Mouse (Mus musculus) lung, postnatal 36 days (tissue): ENCODE measurements around the gene Zdhhc24.
"Not testable (repeated sequence)": the region's sequence is repeated elsewhere in the genome, so short reads cannot be mapped to it uniquely, and the experiment has no call there.

ENCODE experiments used
- DNase-seq: peaks from one replicate; pipeline ENCODE4 v3.0.0; 2022; ENCODE audit warnings: mixed read lengths

Gene Zdhhc24

DNA sequence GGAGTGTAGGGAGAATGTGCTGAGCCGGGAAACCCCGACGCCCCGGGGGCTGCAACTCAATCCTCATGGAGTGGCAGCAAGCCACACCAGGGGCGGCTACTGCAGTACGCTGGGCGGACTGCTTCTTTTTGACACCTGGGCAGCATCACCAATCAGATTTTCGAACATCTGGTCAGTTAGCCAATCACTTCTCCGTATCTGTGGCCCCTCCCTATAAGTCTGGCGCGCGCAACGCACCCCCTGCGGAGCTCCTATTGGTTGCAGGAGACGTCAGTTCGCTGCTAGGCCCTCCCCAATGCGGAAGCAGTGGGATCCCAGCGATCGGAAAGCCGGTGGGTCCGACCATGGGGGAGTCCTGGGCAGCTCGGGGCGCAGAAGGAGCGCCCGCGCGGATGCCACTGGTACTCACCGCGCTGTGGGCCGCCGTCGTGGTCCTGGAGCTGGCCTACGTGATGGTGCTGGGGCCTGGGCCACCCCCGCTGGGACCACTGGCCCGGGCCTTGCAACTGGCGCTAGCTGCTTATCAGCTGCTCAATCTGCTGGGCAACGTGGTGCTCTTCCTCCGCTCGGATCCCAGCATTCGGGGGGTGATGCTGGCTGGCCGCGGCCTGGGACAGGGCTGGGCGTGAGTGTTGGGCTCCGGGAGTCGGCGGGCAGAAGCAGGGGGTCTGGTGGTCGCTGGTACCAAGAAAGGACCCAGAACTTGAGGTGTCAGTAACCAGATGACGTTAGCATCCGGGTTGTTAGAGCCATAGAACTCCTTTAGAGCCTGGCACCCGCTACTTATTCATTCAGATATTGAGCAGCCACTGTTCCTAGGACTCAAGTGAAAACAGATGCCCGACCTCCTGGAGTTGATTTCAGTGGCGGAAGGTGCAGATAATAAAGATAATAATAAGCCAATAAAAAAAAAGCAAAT lies at the start of gene Zdhhc24:
Zdhhc24 (plus strand) TSS at position 264 of the 919 bp plus-strand sequence.
- peak; percentile 95 for DNase-seq

DNA sequence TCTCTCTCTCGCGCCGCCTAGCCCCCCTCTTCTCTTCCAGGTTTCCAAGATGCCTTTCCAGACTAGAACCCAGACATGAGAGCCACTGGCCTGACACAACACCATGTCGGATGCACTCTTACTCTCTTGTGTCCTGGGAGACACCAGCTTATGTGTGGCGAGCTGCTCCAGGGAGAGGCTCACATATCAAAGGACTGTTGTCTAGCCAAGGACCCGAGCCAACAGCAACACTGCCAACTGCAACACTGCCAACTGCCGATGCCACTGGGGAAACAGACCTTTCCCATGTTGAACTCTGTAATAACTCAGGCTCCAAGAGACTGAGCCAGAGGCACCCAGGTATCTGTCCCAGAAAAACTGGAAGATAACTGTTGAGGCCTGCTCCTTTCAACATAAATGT lies 49.3 kb upstream of the Zdhhc24 start:
- no peak for DNase-seq

DNA sequence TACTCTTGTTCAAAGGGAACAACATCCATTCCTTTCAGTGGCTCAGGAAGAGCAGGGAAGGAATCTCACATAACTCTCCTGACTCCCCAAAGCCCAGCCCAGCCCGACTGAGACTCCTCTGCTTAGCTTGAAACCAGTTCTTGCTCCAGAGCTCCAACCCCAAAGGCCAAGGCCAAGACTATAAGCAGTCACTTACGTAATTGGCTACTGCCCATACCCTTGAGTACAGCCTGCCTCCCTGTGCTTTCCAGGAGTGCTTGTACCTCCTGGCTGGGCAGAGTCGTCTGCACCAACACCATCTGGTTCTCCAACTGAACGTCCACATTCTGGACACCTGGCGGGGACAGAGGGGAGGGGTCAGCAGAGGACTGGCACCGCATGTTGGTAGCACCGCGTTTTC lies 44.5 kb upstream of the Zdhhc24 start:
- peak; percentile 30 for DNase-seq

DNA sequence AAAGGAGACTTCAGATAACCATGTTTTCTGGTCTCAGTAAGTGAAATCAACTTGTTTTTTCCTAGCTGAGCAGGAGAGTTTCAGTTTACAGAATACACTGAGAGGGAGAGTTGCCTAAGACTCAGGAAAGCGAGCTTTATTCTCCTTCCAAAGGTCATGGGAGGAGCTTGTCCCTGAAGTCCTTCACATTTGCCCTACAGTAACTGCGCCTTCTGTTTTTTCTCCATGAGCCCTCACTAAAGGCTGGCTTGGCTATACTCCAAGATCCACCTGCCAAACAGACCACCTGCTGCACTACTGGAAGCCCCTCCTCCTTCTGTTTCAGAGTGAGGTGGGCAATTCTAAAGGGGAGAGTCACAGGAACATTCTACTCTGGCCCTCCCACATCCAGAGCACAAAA lies 42.4 kb upstream of the Zdhhc24 start:
- DNase-seq = peak; percentile 21

DNA sequence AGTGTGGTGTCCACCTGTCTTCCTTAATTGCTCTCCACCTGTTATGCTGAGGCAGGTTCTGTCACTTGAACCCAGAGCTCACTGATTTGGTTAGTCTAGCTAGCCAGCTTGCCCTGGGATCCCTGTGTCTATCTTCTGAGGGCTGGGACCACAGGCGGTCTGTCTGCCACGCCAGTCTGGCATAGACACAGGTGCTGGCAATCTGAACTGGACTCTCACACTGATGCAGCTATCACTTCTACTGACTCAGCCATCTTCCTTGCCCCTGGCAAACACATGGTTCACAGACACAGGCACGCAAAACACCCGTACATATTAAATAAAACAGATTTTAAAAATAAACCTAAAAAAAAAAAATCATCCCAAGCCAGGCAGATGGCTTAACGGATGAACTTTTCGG lies 41.4 kb upstream of the Zdhhc24 start:
- DNase-seq = no peak

DNA sequence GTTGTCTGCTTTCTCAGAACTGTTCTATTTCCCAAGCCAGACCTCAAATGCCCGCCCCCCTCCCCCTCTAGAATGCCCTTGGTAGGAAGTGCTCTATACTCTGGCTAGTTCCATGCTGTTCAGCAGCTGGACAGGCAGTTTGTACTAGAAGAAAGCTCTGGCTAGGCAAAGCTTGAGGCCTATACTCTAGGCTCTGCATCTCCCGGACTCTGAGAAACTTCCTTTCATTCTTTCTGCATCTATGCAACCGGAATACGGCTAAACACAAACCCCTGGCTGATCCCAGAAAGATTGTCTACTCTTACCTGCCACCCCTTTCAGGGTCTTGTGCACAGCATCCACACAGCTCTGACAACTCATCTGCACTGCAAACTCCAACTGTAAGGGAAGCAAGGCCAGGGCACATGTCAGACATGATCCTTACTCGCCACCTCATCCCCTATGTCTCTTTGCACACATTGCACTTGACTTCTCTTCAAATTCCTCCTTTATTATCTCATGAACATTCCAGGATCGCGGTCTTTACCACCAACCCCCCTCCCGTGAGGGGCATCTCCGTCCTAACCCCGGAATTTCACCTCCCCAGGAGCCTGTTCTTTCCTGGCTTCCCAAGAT lies 39.8 kb upstream of the Zdhhc24 start:
- no peak for DNase-seq

DNA sequence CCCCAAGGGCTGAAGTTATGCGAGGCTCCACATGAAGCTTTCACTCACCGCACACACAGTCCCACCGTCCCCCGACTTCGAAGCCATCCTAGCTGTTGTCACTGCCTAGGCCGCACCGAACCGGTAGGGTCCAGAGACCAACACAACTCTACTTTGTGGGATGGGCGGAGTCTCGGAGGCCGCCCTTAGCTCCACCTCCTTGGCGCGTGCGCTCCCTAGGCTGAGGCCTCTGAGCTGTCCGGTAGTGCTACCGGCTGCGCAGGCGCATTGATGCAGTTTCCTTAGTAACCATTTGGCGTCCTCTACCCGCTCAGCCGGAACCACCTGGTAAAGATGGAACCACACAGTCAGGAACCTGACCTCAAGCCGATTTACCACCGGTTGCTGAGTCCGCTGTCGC lies 39.3 kb upstream of the Zdhhc24 start, which contains the start of the genes Ccs and Ccdc87:
Ccs (minus strand) TSS at position 184 of the 400 bp plus-strand sequence.
Ccdc87 (plus strand) TSS at position 218 of the 400 bp plus-strand sequence.
- DNase-seq = peak; percentile 98

DNA sequence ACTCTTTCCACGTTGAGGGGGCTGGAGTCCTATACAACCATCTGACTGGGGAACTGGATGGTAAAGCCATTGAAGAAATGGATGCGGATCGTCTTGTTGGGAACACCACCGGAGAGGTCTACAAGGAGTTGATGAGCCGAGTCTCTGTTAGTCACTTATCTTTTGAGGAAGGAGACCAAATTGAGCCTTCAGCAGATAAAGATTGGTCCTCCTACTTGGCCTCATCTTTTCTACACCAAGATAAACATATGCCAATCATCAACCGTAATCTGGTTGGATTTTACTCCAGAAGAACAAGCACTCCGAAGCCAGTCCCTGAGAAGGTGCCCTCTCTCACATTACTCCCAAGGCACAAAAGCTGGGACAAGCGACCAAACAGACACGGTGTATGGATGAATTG lies 37.6 kb upstream of the Zdhhc24 start:
- no peak for DNase-seq

DNA sequence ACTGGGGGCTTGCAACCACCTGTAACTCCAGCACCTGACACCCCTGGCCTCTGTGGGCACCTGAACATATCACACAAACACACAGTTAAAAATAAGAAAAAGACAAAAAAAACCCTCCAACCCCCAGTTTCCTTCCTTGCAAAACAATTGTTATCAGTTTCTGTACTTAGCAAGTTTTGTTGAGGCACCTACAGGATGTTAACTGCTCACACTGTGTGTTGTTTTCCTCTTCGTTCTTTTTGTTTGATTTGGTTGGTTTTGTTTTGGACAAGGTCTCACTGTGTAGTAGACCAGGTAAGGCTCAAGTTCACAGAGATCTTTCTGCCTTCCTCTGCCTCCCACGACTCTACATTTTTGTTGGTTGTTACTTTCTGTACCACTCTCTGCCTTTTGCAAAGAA lies 35.9 kb upstream of the Zdhhc24 start:
- no peak for DNase-seq

DNA sequence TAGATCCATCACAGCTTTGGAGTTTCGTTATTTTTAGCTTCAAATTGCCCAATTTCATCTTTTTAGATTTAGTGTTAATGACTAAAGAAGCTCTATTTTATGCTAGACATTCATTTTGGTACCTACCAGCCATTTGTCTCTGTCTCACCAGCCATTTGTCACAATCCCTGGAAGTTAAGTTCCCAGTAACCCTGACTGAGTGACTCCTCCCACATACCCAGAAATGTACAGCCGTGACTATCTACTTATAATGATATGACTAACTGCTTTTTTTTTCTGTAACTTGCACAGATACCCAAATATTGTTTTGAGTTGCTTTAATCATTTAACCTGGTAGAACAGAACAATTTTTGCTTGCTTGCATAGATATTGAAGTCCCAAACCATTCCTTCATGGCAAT lies 32.6 kb upstream of the Zdhhc24 start:
- DNase-seq = no peak

DNA sequence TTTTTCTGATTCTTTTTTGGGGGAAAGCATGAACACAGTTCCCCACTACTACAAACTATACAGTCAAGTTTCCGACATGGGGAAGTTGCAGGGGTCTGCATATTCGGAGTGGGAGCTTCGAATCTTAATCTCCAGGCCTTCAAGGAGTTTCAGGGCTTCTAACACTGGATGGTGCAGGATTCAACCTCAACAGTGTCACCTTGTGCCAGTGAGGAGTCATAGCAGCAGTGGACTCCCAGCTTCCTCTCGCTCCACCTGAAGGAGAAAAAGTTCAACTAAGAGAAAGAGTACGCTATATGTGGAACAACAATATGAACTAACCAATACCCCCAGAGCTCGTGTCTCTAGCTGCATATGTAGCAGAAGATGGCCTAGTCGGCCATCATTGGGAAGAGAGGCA lies 31.0 kb upstream of the Zdhhc24 start:
- DNase-seq = peak; percentile 59

DNA sequence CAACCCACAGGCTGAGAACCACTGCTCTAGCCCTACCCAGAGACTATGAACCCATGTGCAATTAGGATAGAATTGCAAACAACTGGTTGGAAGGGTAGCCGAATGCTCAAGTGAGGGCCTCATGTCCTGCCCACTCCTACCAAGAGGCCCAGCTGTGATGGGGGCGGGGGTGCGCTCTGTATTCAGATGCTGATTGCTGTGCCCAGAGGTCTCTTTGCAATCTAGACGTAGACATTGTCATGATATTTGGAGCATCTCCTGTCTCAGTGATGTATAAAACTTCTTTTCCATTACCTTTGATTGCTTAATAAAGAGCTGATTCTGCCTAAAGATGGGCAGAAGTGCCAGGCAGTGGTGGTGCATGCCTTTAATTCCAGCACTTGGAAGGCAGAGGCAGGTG lies 28.7 kb upstream of the Zdhhc24 start:
- DNase-seq = no peak

DNA sequence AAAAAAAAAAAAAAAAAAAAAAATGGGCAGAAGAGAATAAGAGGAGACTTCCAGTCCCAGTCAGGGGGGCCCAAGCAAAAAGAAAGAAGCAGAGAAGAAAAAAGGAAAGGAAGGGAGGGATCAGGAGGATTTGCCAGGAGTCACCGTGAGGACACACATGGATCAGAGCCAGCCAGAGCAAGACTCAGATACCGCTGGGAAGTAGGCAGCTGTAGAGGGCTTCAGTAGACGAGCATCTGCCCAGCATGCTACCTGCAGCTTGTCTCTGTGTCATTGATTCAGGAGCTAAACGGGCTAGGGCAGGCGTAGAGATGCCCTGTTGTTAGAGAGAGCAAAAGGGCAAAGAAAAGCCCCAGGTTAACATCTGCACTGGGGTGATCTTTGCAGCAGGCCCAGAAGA lies 28.2 kb upstream of the Zdhhc24 start:
- no peak for DNase-seq

DNA sequence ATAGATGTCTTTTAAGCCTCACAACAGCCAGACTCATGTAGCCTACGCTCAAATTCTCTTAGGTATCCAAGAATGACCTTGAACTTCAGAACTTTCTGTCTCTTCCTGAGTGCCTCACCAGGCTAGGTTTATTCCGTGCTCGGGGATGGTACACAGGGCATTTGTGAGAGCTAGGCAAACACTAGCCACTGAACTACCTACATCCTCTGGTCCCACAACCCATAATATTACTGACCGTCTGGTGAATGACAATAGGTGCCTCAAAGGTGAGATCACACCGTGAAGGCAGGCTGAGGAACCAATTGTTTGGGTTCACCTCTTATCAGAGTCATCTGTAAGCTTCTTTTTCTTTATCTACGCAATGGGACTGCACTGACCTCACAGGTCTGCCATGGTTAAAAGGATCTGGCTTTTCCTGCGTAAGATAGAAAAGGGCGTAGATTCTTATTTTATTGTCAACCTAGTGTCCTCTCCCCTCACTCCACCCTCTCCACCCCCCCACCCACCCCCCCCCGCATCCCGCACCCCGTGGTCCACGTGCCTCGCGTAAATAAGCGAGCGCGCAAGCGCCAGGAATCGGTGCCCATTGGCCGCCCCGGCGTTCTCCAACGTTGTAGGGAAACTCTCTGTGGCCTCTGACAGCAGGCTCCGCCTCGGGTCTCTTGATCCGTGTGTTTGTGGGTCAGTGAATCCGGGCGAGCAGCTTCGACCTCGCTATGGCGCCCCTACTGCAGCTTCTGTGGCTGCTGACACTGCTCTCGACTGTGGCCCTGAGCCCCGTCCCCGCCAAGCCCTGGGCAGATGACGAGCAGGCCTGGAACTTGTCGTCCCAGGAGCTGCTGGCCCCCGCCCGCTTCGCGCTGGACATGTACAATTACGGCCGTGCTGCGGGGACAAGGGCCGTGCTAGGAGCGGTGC lies 23.7 kb upstream of the Zdhhc24 start, which contains the start of gene Ctsf:
Ctsf (plus strand) TSS at position 579 of the 918 bp plus-strand sequence.
- DNase-seq = peak; percentile 91

DNA sequence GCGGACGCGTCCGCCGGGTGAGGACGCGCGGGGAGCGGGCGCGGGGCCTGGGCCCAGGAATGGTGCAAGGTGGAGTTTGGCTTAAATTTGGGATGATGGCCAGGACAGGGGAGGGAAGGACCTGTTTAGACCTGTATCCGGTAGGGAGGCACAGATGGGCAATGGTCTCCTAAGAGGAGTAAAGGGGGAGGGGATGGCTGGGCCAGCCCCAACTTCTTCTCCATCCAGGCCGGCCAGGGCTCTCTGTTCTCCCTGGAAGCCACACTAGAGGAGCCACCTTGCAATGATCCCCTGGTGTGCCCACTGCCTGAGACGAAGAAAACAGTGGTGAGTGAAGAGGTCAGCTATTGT lies 23.0 kb upstream of the Zdhhc24 start:
- DNase-seq = no peak

DNA sequence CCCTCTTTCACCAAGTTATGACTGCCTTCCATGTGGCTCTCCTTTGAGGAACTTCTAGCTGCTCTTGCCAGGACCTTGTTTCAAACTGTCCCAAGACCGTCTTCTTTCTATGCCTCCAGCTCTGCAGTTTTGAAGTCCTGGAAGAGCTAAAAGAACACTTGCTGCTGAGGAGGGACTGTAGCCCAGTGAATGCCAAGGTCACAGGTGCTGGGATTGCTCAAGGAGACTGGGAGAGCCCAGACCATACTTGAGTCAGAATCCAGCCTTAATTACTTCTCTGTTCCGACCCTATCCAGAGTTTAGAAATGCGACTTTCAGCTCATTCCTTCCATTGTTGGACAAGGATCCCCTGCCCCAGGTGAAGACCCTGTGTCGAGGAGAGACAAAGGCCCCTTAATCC lies 22.5 kb upstream of the Zdhhc24 start:
- no peak for DNase-seq

DNA sequence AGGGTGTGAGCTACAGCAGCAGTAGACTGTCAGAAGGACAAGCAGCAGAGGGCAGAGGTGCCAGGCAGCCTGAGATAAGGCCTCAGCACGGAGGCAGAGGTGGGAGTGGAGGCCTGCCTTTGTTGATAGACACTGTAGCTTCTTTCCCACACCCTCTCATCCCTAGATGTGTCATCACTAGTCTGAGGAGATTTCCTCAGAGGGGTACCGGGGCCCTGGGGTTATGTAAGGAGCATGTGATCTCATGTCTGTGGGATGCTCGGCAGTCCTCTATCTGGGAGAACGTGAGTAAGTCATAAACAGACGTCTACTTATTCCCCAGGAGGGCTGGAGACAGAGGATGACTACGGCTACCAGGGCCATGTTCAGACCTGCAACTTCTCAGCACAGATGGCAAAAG lies 19.4 kb upstream of the Zdhhc24 start:
- DNase-seq = no peak

DNA sequence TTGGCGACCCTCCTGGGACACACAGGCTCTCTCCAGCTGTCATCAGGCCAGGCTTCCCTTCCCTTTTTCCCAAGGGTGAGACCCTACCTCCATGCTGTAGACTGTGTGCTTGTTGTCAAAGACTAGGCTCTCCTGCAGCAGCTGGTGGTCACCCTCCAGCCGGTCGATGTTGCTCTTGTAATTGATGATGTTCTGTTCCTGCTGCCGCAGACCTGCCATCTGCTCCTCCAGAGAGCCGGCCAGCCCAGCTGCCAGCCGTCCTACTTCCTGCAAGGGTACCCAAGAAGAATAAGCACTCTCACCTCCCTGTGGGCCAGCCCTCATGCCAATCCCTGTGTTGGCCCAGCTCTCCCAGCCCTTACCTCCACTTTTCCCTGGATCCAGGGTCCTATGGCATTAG lies 15.4 kb upstream of the Zdhhc24 start:
- DNase-seq = no peak

DNA sequence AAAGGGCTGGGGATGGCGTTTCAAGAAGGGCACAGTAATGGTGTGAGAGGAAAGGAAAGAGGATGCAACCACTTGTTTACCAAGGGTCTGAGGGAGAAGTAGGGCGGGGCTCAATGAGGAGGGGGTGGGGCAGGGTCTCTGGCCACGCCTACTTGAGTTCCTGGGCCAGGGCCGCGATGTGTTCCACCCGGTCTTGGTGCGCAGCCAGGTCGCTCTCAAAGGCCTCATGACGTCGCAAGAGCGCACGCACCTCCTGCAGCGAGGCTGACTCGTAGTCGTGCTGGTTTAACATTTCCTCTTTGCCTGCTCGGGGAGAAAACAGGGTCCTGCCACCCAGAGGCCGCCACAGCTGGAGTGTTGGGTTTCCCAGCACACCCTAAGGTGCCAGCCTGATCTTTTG lies 13.3 kb upstream of the Zdhhc24 start:
- peak; percentile 21 for DNase-seq

DNA sequence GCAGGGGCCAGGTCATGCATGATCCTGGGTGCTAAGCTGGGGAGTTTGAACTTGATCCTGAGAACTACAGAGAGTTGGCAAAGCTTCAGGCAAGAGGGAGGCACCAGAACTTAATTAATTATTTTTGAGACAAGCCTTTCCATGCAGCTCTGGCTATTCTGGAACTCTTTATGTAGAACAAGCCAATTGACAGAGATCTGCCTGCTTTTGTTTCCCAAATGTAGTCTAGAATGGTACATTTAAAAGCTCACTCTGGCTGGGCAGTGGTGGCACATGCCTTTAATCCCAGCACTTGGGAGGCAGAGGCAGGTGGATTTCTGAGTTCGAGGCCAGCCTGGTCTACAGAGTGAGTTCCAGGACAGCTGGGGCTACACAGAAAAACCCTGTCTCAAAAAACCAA lies 3.9 kb upstream of the Zdhhc24 start:
- DNase-seq = not testable (repeated sequence)

DNA sequence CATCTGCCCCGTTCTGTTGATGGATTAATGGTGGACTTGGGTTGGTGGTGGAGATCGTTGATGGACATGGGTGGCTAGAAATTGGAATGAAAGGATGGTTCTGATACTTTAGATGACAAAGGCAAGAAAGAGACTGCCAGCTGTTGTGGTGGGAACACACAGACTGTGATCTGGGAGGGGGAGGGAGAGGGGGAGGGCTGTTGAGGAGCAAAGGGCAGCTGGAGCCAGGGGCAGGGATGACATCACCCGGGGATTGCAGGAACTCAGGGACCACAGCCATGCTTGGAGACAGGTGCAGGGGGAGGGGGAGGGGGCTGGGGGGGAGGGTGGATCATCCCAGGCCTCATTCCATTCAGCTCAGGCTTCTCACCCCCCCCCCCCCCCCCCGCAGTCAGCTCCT lies 2.2 kb upstream of the Zdhhc24 start:
- no peak for DNase-seq

DNA sequence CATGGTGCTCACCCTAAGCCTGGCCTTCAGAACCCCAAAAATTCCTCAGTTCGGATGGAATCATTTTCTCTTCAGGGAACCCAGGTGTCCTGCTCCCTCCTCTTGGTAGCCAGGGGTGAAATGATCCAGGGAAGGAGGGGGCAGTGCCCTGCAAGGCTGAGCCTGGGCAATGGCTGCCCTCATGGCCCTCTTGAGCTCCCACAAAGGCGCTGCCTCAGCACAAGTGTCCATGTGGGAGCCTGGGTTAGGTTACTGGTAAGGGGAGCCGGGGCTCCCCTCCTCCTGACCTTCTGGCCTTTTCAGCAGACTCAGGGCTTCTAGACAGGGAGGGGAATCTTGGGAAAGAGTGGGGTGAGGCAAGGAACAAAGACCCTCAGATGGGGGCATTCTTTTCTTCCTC lies 1.7 kb upstream of the Zdhhc24 start:
- no peak for DNase-seq

DNA sequence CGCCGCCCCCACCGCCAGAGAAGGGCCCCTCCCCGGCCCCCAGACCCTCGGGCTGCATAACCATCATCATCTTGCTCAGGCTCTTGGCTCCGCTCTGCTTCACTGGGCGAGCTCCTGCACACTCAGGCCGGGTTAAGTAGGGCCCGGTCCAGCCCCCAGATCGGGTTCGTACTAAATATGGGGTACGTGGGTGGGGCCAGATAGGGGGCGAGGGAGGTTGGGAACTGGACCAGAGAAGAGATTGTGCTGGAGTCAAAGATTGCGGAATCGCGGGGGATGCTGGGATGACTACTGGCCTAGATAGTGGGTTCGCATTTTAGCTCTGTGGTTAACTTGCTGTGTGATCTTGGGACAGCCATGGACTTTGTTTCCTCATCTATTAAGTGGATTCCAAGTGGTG lies 683 bp upstream of the Zdhhc24 start, which contains the start of gene Actn3:
Actn3 (minus strand) TSS at position 125 of the 400 bp plus-strand sequence.
- peak; percentile 35 for DNase-seq
